Mouse (Mus musculus): ENCODE measurements at regions not wholly inside any gene's neighbourhood (a gene's known extent, or its start where the extent isn't known, plus 50 kb on each side); places are given as distances from the start of the nearest gene placed in this dataset.

DNA sequence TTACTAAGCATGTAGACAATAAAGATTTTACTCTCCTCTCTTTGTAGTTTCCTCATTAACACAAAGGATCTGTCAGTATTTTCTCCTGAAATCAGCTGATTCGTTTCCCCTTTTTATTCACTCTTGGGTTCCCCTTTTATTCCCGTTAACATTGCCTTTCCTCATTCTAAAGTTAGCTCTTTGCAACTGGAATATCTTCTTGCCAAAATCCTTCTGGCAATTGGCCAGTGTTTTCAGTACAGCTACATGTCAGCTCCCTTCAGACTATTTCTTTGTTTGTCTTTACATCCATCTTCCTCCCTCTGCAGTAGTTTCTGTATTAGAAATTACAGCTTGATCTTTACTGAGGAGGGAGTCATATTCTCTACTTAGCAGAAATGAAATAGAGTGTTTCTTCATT lies 51.4 kb upstream of the Nova1 start:
- Histone ChIP-seq H3K4me3 (no peak overlapping the region), H3K36me3 (ENCODE audit: control insufficient read depth, insufficient read depth) (no peaks in the 10 kb centered on the region)

More for the DNA sequence above, 51.4 kb upstream of the Nova1 start:
- no peak overlapping the region for H3K4me2 ChIP-seq (ENCODE audit: low read depth)
- H3ac ChIP-seq (ENCODE audit: control insufficient read depth, insufficient read length), result no peak overlapping the region
- H3K79me2 ChIP-seq (ENCODE audit: control insufficient read depth, insufficient read depth), result no peaks in the 10 kb centered on the region
- TF ChIP-seq TCF3 (IDR thresholded peaks at IDR 0.05; ENCODE audit: insufficient read length, low read depth) (no peak), POLR2AphosphoS2 (IDR thresholded peaks at IDR 0.05; ENCODE audit: insufficient read length, low read depth) (no peak), SRF (IDR thresholded peaks at IDR 0.05; ENCODE audit: control insufficient read depth, insufficient read length, low read depth) (no peak), MYOD1 (IDR thresholded peaks at IDR 0.05; ENCODE audit: control insufficient read depth in 1 of 3, insufficient read length in 2 of 3, low read depth in 2 of 3) (no peak), CEBPB (IDR thresholded peaks at IDR 0.05; ENCODE audit: insufficient read depth, poor library complexity, severe bottlenecking) (no peak), E2F4 (IDR thresholded peaks at IDR 0.05; ENCODE audit: insufficient read depth) (no peak), USF1 (IDR thresholded peaks at IDR 0.05; ENCODE audit: low read depth) (no peak), MAX (IDR thresholded peaks at IDR 0.05; ENCODE audit: low read depth) (no peak)
- no peaks in the 10 kb centered on the region for H3K27me3 ChIP-seq (ENCODE audit: control insufficient read depth, insufficient read depth, insufficient read length)
